Mouse (Mus musculus) limb, embryonic 11.5 days (tissue): ENCODE data around the gene Snx27. TPM values are rescaled to one million over a fixed set of nuclear protein-coding genes. Genes with fewer than 3 reads are reported as not detected.

Source experiments
- ATAC-seq: fragments of 200-750 bp; cut with Nextera tagmentation; 2 replicates; pipeline ENCODE4 v1.8.0; 2017; ENCODE audit warnings: low read depth; ENCODE audit not compliant: insufficient number of reproducible peaks, low FRiP score, low TSS enrichment
- DNase-seq: peaks from one replicate; pipeline ENCODE4 v3.0.0-alpha.2; 2015; ENCODE audit warnings: low spot score
- H3K27ac ChIP-seq: fragments of 300-500 bp; sonication (generic); replicated peaks from 2 replicates; pipeline ENCODE4 v1.5.1; 2014; ENCODE audit warnings: low read depth, mild to moderate bottlenecking, low read length
- H3K27me3 ChIP-seq: fragments of 300-500 bp; sonication (generic); 2 replicates; pipeline ENCODE4 v1.6.1; 2014; ENCODE audit warnings: mild to moderate bottlenecking, low read length, mixed read lengths; ENCODE audit not compliant: control insufficient read depth, insufficient read depth
- H3K36me3 ChIP-seq: fragments of 300-500 bp; sonication (generic); 2 replicates; pipeline ENCODE4 v1.6.1; 2014; ENCODE audit warnings: mild to moderate bottlenecking, low read length, moderate library complexity, mixed read lengths; ENCODE audit not compliant: control insufficient read depth, insufficient read depth
- H3K4me1 ChIP-seq: fragments of 300-500 bp; sonication (generic); 2 replicates; pipeline ENCODE4 v1.6.1; 2014; ENCODE audit warnings: low read length, mixed read lengths; ENCODE audit not compliant: control insufficient read depth, insufficient read depth
- H3K4me2 ChIP-seq: fragments of 300-500 bp; sonication (generic); 2 replicates; pipeline ENCODE4 v1.6.1; 2014; ENCODE audit warnings: low read depth, mild to moderate bottlenecking, moderate library complexity; ENCODE audit not compliant: severe bottlenecking
- H3K4me3 ChIP-seq: fragments of 300-500 bp; sonication (generic); 2 replicates; pipeline ENCODE4 v1.5.1; 2014; ENCODE audit warnings: low read depth, low read length
- H3K9ac ChIP-seq: fragments of 300-500 bp; sonication (generic); 2 replicates; pipeline ENCODE4 v1.6.1; 2014; ENCODE audit warnings: mild to moderate bottlenecking, low read length
- H3K9me3 ChIP-seq: fragments of 300-500 bp; sonication (generic); 2 replicates; pipeline ENCODE4 v1.6.1; 2016; ENCODE audit warnings: low read length; ENCODE audit not compliant: control insufficient read depth
- WGBS: fragments of 180-500 bp; shearing (Covaris S2); extraction: QIAGEN DNeasy Blood & Tissue Kit; methylation state at CpG from one replicate; pipeline ENCODE4 v1.1.7; 2014; 5-methylcytosine and 5-hydroxymethylcytosine counted together
- polyA plus RNA-seq: library from polyadenylated mRNA; unstranded; fragments of >200 nt; fragmentation: Nextera tagmentation; extraction: Ambion mirVana; gene quantifications from 2 replicates; pipeline ENCODE4 v1.2.1, GENCODE M21; 2014

Gene Snx27
- polyA plus RNA-seq, 1 experiment from 2014 or later, result 35.9 TPM

DNA sequence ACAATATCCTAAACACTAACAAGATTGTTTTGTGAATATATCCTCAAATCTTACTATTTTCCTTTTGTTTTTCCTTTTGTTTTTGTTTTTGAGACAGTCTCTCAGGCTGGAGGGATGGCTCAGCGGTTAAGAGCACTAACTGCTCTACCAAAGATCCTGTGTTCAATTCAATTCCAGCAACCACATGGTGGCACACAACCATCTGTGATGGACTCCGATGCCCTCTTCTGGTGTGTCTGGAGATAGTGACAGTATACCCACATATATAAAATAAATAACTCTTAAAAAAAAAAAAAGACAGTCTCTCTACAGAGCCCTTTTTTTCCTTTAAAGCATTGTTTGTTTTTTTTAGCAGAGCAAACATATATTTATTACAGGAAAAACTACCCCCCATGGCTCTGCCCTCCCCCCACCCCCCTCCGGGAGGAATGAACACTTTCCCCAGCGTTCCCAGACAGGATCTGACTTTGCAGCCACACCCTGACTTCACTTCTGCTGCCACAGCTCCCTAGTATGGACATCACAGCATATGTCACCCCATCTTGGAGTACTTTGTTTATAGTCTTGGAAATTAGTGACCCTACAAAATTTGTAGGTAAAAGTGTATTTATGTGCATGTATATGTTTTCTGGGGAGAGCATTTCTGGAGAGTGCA, 18.0 kb downstream of the Snx27 start:
- Histone ChIP-seq H3K9ac (no peak overlapping the region), H3K27ac (no peak overlapping the region), H3K9me3 (no peaks in the 10 kb centered on the region), H3K4me2 (no peak overlapping the region), H3K36me3 (peaks cover 3% of the 10 kb centered on the region; the same call in 1 of the 2 replicates), H3K4me1 (peaks cover 4% of the 10 kb centered on the region; the same call in 1 of the 2 replicates), H3K27me3 (no peaks in the 10 kb centered on the region), H3K4me3 (no peak overlapping the region)
- ATAC-seq, result no peak
- 78% methylated on average over 4 of the region's 4 CpGs for WGBS
- no peak for DNase-seq

- peaks cover 4% of the 10 kb centered on the region; the same call in 1 of the 2 replicates for H3K4me1 ChIP-seq
- DNase-seq (no peak), ATAC-seq (no peak)
- H3K9ac ChIP-seq, result no peak overlapping the region
- 73% methylated on average over 3 of the region's 3 CpGs for WGBS
- H3K4me2 ChIP-seq, result no peak overlapping the region
- peaks cover 3% of the 10 kb centered on the region; the same call in 1 of the 2 replicates for H3K36me3 ChIP-seq
- no peak overlapping the region for H3K4me3 ChIP-seq
- H3K27ac ChIP-seq, result no peak overlapping the region
- no peaks in the 10 kb centered on the region for H3K9me3 ChIP-seq
- no peaks in the 10 kb centered on the region for H3K27me3 ChIP-seq
These were observed 19.4 kb downstream of the Snx27 start for GRCm38 (mm10) chr3:94563163-94563562.

DNA sequence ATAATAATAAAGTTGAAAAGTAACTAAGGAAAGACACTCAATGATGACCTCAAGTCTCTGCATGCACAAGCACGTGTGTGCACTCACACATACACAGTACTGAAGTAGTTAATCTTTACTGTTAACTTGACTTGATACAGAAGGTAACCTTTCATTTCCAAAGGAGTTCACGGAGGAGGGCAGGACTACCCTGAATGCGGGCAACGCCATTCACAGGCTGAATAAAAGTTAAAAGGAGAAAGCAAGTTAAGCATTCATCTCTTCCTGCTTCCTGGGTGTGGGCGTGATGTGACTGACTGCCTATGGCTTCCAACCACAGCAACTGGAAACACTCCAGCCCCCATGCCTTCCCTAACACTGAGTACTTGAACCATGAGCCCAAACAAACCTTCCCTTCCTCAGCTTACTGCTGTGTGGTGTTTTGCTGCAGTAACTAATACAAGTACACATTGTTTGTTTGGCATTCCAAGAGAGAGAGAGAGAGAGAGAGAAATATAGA, 22.5 kb downstream of the Snx27 start:
- Histone ChIP-seq H3K4me3 (no peak overlapping the region), H3K9ac (no peak overlapping the region), H3K27me3 (no peaks in the 10 kb centered on the region), H3K9me3 (no peaks in the 10 kb centered on the region), H3K36me3 (peaks cover 6% of the 10 kb centered on the region; the same call in 1 of the 2 replicates), H3K27ac (no peak overlapping the region), H3K4me2 (no peak overlapping the region), H3K4me1 (peaks cover under 1% of the 10 kb centered on the region; the same call in 1 of the 2 replicates)
- DNase-seq (no peak), ATAC-seq (no peak)
- WGBS, result 89% methylated on average over 5 of the region's 5 CpGs

DNA sequence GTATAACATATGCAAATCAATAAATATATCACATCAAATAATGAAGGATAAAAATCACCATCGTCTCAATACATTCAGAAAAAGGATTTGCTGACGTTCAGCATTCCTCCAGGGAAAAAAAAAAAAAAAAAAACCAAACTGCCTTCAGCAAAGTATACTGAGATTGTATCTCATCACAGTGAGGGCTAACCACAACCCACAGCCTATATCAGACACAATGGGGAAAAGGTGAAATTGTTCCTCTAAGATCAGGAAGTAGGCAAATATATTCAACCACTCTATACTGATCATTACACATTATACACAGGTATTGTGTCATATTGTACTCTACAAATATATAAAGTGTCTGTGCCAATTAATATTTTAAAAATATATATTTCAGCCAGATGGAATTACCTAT, 33.5 kb downstream of the Snx27 start:
- Histone ChIP-seq H3K9me3 (no peaks in the 10 kb centered on the region), H3K4me2 (no peak overlapping the region), H3K27ac (no peak overlapping the region), H3K9ac (no peak overlapping the region), H3K4me1 (no peaks in the 10 kb centered on the region), H3K36me3 (no peaks in the 10 kb centered on the region), H3K4me3 (no peak overlapping the region), H3K27me3 (no peaks in the 10 kb centered on the region)
- ATAC-seq, result no peak
- DNase-seq, result no peak
- 96% methylated on average over 2 of the region's 2 CpGs for WGBS

GRCm38 (mm10) chr3:94537187-94537586, 45.3 kb downstream of the Snx27 start:
- H3K27ac ChIP-seq, result no peak overlapping the region
- H3K4me2 ChIP-seq, result no peak overlapping the region
- DNase-seq (no peak), ATAC-seq (no peak)
- no peak overlapping the region for H3K9ac ChIP-seq
- no peak overlapping the region for H3K4me3 ChIP-seq
- no peaks in the 10 kb centered on the region for H3K9me3 ChIP-seq
- 96% methylated on average over 3 of the region's 3 CpGs for WGBS
- no peaks in the 10 kb centered on the region for H3K27me3 ChIP-seq
- no peaks in the 10 kb centered on the region for H3K36me3 ChIP-seq
- no peaks in the 10 kb centered on the region for H3K4me1 ChIP-seq

GRCm38 (mm10) chr3:94533968-94534367, 48.5 kb downstream of the Snx27 start:
- no peaks in the 10 kb centered on the region for H3K4me1 ChIP-seq
- no peak overlapping the region for H3K9ac ChIP-seq
- no peaks in the 10 kb centered on the region for H3K27me3 ChIP-seq
- DNase-seq (no peak), ATAC-seq (no peak)
- H3K27ac ChIP-seq, result no peak overlapping the region
- no peak overlapping the region for H3K4me2 ChIP-seq
- no peaks in the 10 kb centered on the region for H3K9me3 ChIP-seq
- H3K36me3 ChIP-seq, result peaks cover 2% of the 10 kb centered on the region; the same call in 1 of the 2 replicates
- no peak overlapping the region for H3K4me3 ChIP-seq

DNA sequence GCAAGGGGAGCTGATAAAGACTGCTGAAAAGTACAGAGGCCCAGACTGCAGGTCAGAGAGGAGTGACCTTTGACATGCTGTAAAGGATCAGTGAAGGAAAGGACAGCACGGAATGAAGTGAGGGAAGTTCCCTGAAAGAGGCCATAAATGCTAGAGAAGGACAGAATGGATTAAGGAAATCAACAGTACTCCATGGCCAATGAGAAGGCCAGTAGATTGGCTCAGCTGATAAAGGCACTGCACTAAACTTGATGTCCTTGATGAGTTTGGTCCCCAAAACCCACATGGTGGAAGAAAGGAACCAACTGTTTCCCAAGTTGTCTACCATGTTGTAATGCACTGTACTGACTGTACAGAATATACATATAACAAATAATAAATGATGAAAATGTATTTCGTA, 55.8 kb downstream of the Snx27 start:
- Histone ChIP-seq H3K4me2 (no peak overlapping the region), H3K27me3 (no peaks in the 10 kb centered on the region), H3K9ac (no peak overlapping the region), H3K9me3 (no peaks in the 10 kb centered on the region), H3K36me3 (peaks cover 2% of the 10 kb centered on the region; the same call in 1 of the 2 replicates), H3K4me1 (no peaks in the 10 kb centered on the region), H3K4me3 (no peak overlapping the region), H3K27ac (no peak overlapping the region)
- no peak for ATAC-seq
- DNase-seq, result no peak
- WGBS, result 68% methylated on average over 2 of the region's 2 CpGs

GRCm38 (mm10) chr3:94506664-94507063, 75.9 kb downstream of the Snx27 start:
- Histone ChIP-seq H3K27me3 (no peaks in the 10 kb centered on the region), H3K9me3 (no peaks in the 10 kb centered on the region), H3K27ac (no peak overlapping the region), H3K4me2 (no peak overlapping the region), H3K4me3 (no peak overlapping the region), H3K4me1 (no peaks in the 10 kb centered on the region), H3K9ac (no peak overlapping the region), H3K36me3 (peaks cover 2% of the 10 kb centered on the region; the same call in 1 of the 2 replicates)
- DNase-seq (no peak), ATAC-seq (no peak)
- 92% methylated on average over 1 of the region's 1 CpGs for WGBS
